Mouse (Mus musculus): ENCODE results near the gene Dennd1a.

Dennd1a gene

GRCm38 (mm10) chr2:37883214-37883613 is 404.0 kb downstream of the Dennd1a start:
- DNase-seq (ENCODE audit: extremely low spot score, low spot score) = no peak

- DNase-seq (ENCODE audit: extremely low spot score, low spot score) = no peak
Observed at GRCm38 (mm10) chr2:37881262-37881913, 405.8 kb downstream of the Dennd1a start.

GRCm38 (mm10) chr2:37879697-37880096 is 407.5 kb downstream of the Dennd1a start:
- no peak for DNase-seq (ENCODE audit: extremely low spot score, low spot score)

DNA sequence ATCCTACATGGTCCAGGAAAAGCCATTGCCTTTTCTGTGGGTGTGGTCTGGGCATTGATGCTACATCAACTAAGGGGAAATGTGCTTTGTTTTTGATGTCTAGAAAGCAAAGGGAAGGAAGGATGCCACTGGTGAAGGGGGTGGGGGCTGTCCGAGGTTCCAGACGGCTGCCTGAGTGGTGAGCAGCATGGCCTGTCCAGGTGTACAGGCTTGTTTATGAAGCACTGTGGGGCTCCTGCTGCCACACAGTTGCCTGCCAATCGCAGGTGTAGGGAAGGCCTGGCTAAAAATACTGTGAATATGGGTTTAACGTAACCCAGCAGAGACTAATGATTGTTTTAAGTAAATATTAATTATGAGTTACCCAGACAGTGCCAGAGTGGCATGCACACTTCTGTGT is 414.4 kb downstream of the Dennd1a start:
- DNase-seq (ENCODE audit: extremely low spot score, low spot score) = no peak

GRCm38 (mm10) chr2:37869628-37870027 is 417.6 kb downstream of the Dennd1a start:
- DNase-seq (ENCODE audit: extremely low spot score, low spot score) = no peak

DNA sequence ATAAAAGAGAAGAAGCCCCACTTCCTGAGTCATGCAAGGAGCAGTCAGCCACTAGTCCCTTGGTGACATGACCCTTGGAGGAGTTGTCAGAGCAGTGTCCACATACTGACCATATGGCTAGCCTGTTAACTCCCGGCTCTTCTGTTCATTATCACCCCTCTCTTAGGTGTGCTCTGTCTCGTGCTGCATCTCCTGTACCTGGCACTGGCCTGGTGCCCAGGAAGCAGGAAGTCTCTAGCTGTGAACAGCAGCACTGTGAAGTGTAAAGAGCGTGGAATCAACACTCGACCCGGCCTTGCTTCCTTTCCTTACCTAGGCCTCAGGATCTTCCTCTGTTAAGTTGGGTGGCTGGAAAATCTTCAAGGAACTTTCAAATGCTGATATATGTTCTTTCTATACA is 419.8 kb downstream of the Dennd1a start:
- no peak for DNase-seq (ENCODE audit: extremely low spot score, low spot score)

DNA sequence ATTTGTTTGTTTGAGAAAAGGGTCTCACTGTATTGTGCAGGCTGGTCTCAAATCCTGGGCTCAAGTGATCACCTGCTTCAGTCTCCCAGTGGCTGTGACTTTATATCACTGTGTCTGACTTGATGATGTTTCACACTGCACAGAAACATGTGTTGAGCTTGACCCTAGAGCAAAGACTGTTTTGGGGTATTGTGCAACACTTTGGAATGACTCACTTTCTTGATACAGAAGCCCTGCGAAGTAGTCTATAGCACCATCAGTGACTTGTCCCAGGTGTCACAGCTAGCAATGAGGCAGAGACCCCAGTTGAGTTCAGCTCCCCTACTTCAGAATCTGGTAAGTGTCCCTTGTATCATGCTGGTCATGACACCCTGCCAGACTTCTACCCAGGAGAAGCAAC is 429.7 kb downstream of the Dennd1a start:
- DNase-seq (ENCODE audit: extremely low spot score, low spot score) = no peak

DNA sequence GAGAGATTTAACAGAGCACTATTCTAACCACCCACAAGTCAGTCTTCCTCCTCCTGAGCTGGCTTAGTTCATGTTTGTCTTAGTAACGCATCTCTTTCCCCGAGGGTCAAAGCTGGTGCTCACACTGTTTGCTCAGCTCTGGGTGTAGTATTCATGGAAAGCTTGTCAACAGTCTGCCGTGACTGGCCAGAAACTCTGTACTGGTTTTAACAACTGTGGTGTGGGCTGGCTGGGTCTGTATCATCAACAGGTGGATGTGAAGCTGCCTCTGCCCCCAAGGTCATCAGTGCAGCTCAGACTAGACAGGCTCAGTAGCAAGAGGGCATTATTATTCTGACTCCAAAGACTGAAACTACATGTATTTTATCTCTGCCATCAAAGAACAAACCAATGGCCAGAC is 430.2 kb downstream of the Dennd1a start:
- no peak for DNase-seq (ENCODE audit: extremely low spot score, low spot score)

DNA sequence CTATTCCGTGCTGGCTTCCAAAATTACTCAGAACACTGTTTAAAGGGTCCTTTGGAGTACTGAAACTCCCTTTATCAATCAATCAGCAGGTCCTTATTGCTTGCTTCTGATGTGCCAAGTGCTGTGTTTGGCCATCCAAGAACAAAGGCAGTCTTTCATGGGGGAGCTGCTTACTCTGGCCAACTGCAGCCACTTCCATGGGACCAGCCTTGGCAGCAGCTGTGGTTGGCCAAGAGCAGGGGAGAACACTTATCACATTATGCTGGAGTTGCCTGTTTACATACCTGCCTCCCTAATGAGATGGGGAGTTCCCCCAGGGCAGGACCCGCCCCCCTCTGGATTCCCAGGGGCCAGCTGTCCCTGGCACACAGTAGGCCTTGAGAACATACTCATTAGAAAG is 432.0 kb downstream of the Dennd1a start:
- no peak for DNase-seq (ENCODE audit: extremely low spot score, low spot score)

GRCm38 (mm10) chr2:37853878-37854435 is 433.2 kb downstream of the Dennd1a start:
- no peak for DNase-seq (ENCODE audit: extremely low spot score, low spot score)

DNA sequence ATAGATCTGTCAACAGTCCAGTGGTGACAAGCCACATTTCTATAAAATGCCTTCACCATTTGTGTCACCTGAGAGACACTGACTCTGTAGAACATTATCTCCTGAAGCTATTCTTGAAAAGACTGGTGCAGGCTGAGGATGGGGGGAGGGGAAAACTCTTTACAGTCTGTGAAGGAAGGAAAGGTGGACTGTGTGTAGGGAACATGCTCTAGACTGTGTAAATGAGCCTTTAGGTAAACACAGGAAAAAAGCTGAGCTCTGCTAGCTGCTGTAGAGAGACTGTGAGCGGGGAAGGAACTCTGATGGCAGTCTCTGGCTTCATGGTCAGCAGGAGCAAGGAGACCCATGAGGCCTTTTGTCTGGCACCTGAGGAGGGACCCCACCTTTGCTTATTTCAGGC is 436.6 kb downstream of the Dennd1a start:
- no peak for DNase-seq (ENCODE audit: extremely low spot score, low spot score)

DNA sequence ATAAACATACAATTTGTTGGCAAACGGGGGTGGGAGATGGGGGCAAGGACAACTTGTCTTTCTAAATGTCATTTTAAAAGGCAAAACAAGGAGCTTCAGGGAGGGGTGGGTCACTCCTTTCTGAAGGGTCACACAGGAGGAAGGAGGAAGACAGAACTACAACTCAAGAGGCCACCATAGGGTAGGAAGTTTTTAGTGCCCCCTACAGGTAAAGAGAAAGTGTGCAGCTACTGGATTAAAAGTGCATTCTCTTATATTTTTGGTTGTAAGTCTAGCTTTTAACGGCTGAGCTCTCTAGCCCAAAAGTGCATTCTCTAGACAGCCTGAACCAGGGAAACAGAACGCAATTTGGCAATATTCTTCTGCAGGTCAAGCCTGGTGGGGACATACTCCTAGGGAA is 437.8 kb downstream of the Dennd1a start:
- no peak for DNase-seq (ENCODE audit: extremely low spot score, low spot score)

DNA sequence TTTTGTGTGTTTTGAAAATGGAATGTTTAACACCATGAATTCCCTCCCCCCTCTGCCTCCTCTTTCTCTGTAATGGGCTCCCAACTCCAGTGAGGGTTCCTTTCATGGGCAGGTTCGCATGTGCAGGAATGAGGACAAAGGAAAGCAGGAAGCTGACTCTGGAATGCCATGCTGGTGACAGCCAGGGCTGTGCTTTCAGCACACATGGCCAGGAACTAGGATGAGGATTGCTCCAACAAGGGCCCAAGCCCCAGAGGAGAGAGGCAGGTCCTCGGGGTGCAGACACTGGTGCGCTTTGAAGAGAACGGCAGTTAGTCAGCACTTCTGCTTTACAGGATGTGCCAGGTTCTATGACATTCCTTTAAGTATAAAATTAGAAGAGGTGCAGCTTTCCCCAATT is 444.5 kb downstream of the Dennd1a start:
- DNase-seq (ENCODE audit: extremely low spot score, low spot score) = peak; percentile 36

GRCm38 (mm10) chr2:37842151-37842569 is 445.0 kb downstream of the Dennd1a start:
- peak; percentile 47 for DNase-seq (ENCODE audit: extremely low spot score, low spot score)

- no peak for DNase-seq (ENCODE audit: extremely low spot score, low spot score)
Observed at GRCm38 (mm10) chr2:37839922-37840321, 447.3 kb downstream of the Dennd1a start.

DNA sequence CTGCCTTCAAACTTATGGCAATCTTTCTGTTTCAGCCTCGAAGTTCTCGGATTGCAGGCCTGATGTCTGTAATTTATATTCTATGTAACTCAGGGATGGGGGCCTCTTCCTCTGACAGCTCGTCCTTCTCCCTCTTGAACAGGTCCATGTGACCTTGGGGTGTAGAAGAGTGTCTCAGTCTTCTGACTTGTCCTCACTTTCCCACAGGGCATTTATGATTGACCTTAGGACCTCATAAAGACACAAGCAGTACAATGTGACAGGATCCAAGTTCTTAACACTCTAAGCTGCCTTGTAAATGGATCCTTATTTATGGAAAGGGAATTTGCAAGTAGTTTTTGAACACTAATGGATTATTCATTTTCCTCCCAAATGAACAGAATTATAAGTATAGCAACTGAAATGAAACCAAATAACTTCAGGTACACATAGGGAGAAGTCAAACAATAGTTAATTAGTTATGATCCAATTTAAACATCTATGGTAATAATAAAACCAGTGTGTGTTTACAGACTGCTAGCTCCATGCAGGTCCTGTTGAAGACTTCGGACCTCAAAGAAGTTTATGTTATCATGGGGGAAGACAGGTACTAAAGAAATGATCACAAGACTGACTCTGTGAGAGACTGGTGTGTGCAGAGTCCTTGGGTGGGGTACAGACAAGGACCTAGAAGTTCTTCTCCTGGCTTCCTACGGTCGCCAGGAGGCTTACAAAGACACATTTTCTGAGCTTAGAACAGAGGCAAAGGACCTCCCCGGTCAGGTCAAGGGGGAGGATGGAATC is 448.8 kb downstream of the Dennd1a start:
- no peak for DNase-seq (ENCODE audit: extremely low spot score, low spot score)

GRCm38 (mm10) chr2:37837542-37837941 is 449.6 kb downstream of the Dennd1a start:
- DNase-seq (ENCODE audit: extremely low spot score, low spot score) = no peak

DNA sequence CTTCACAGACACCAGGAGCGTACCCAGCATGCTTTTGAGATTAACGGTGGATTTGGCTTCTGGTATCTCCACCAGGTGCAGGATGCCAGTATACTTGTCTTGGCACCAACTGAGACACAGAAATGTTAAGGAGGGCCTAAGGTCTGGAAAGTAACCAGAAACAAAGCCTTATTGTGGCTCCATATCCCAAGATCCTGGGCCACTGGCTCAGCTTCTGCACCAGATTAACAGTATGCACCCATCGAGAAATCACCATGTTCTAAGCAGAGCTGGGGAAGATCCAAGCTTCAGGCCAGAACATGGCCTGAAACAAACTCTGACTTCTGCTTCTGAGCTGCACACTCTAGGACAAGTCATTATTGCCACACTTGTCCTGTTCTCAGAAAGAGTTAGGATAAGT is 450.3 kb downstream of the Dennd1a start:
- DNase-seq (ENCODE audit: extremely low spot score, low spot score) = no peak

- DNase-seq (ENCODE audit: extremely low spot score, low spot score) = no peak
Observed at GRCm38 (mm10) chr2:37832253-37832652, 454.9 kb downstream of the Dennd1a start.

DNA sequence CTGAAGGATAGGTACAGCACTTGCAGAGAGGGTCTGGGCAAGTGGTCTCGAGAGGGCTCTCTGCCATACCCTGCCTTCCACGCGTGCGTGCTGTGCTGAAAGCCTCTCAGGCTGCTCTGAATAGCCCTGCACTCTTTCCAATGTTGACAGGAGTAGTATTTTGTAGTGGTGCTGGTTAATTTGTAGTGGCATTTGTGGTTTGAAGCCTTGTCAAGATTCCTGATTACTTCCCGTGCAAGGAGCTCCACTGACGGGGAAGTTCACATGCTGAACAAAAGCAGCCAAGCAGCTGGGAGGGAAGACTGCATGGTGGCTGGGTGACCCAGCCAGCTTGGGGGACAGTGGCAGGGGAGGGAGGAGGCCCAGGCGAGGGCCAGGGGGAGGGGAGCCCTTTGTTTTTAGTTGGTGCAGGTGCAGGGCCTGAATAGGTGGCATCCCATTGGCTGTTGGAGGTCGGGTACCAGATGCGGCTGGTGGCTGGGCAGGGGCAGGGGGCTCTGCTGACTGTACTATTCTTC is 457.4 kb downstream of the Dennd1a start:
- DNase-seq (ENCODE audit: extremely low spot score, low spot score) = no peak

- no peak for DNase-seq (ENCODE audit: extremely low spot score, low spot score)
Observed at GRCm38 (mm10) chr2:37823826-37824225, 463.4 kb downstream of the Dennd1a start.

DNA sequence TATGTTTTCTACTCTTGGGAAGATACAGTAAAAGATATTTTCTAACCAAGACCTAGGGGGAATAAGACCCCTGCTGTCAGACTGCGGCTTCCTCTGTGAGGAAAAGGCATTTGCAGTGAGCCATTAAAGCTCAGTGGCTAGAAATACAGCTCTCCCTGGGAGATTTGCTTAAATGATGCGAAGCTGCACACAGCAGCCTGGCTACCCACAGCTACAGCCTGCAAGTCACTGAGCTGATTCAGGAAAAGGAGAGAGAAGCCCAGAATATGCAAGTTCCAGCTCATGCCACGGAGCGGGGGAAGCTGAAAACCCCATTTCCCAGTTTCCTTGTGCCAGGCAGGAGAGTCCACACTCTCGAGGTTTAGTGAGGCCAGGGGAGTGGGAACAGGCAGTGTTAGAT is 465.1 kb downstream of the Dennd1a start:
- no peak for DNase-seq (ENCODE audit: extremely low spot score, low spot score)

Measured in neural tube, embryonic 10.5 days (tissue).